Mouse (Mus musculus): ENCODE measurements around the gene Cinp. TPM values are rescaled to one million over a fixed set of nuclear protein-coding genes. Genes with fewer than 3 reads are reported as not detected.

The Cinp gene
- polyA plus RNA-seq, 1 experiment from 2014 or later: 83.6 TPM

- Histone ChIP-seq H3K36me3 (peaks cover 12% of the 10 kb centered on the region), H3K27me3 (no peaks in the 10 kb centered on the region), H3K4me3 (no peak overlapping the region), H3K9ac (no peak overlapping the region), H3K27ac (replicated peaks) (no peak overlapping the region), H3K4me2 (no peak overlapping the region), H3K9me3 (no peaks in the 10 kb centered on the region), H3K4me1 (replicated peaks) (no peaks in the 10 kb centered on the region)
- WGBS: 90% methylated on average over 7 of the region's 7 CpGs
- no peak for ATAC-seq (ENCODE audit: low FRiP score, low read depth)
These were observed 31.7 kb downstream of the Cinp start for GRCm38 (mm10) chr12:110857196-110857595.

DNA sequence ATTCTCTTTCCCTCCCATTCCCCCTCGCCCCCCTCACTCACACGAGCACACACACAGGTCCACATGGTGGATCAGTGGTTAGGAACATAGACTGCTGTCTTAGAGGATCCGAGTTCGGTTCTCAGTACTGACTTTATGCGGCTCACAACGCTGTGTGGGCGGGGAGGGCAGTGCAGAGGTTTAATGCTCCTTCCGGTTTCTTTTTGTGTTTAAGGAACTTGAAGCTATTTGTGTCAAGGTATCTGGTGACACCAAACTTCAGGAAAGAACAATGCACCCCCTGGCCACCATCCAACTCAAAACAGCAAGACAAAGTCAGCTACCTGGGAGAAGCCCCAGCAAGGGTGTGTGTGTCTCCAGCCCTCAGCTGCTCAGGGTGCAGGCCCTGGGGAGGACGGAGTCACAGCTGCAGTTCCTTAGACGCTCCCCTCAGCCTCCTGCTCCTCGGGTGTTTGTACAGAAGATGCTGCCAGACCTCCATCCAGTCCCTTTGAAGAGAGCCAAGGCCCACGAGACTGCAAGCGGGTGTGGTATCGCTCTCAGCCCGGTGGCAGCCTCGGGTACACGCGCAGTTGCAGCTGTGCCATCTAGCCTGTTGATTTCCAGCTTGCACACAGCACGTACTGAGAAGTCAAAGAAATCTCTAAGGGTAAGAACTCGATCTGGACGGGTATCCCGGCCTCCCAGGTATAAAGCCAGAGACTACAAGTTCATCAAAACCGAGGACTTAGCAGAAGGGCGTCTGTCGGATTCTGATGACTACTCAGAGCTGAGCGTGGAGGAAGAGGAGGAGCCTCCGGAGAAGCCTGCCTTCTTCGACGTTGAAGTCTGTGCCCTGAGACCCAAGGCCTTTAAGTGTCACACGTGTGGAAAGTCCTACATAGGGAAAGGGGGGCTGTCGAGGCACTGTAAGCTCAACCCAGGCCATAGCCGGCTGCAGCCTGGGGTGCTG is 33.9 kb downstream of the Cinp start:
- no peak overlapping the region for H3K27ac ChIP-seq (replicated peaks)
- H3K4me3 ChIP-seq: no peak overlapping the region
- H3K36me3 ChIP-seq: peaks cover 12% of the 10 kb centered on the region
- no peak overlapping the region for H3K9ac ChIP-seq
- peaks cover 9% of the 10 kb centered on the region for H3K4me1 ChIP-seq (replicated peaks)
- WGBS: 93% methylated on average over 32 of the region's 32 CpGs
- no peaks in the 10 kb centered on the region for H3K9me3 ChIP-seq
- H3K27me3 ChIP-seq: no peaks in the 10 kb centered on the region
- no peak overlapping the region for H3K4me2 ChIP-seq
- no peak; the same call in 1 of the 2 replicates for ATAC-seq (ENCODE audit: low FRiP score, low read depth)

- ATAC-seq (ENCODE audit: low FRiP score, low read depth): no peak
- H3K9ac ChIP-seq: no peak overlapping the region
- no peak overlapping the region for H3K4me3 ChIP-seq
- H3K4me1 ChIP-seq (replicated peaks): peaks cover 15% of the 10 kb centered on the region
- WGBS: 95% methylated on average over 1 of the region's 1 CpGs
- H3K9me3 ChIP-seq: no peaks in the 10 kb centered on the region
- H3K4me2 ChIP-seq: no peak overlapping the region
- no peak overlapping the region for H3K27ac ChIP-seq (replicated peaks)
- 0 out of 2 replicates have a peak, but pooled peaks cover 2% of the 10 kb centered on the region for H3K27me3 ChIP-seq
- H3K36me3 ChIP-seq: peaks cover 9% of the 10 kb centered on the region
These were observed 37.0 kb downstream of the Cinp start for GRCm38 (mm10) chr12:110851923-110852322.

DNA sequence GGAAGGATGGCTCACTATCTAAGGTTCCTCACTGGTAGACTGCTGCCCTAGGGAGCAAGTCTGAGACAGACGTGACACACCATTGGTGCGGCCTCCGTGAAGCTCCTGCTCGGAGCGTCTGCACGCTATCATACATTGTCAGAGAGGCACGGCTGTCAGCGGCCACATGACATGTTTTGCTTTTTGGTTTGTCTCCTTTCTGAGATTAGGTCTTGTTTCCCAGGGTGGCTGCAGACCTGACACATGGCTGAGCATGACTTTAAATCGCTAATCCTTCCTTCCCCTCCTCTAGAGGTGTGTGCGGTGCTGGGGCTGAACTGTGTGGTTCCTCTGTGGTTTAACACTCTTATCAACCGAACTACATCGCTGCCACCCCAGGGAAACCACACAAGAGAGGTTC is 37.5 kb downstream of the Cinp start:
- Histone ChIP-seq H3K4me1 (replicated peaks) (peaks cover 15% of the 10 kb centered on the region), H3K27ac (replicated peaks) (no peak overlapping the region), H3K9ac (no peak overlapping the region), H3K4me3 (no peak overlapping the region), H3K9me3 (no peaks in the 10 kb centered on the region), H3K4me2 (peak overlapping the region; percentile 75), H3K36me3 (peaks cover 9% of the 10 kb centered on the region), H3K27me3 (peaks cover 7% of the 10 kb centered on the region)
- ATAC-seq (ENCODE audit: low FRiP score, low read depth): no peak
- WGBS: 80% methylated on average over 12 of the region's 12 CpGs

DNA sequence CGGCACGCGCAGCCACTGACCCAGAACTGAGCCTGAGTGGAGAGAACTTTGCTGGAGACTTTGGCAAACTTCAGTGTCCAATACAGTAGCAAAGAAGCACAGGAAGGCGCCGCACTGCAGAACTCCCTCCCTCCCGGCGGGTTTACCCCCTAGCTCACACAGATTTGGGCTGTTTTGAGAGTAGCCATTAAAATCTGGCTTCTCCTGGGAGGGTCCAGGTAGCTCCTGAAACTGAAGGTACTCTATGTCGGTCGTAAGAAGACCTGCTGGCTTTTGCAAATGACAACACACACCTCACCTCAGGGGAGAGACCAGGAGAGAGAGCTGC is 38.1 kb downstream of the Cinp start:
- peaks cover 9% of the 10 kb centered on the region for H3K36me3 ChIP-seq
- 16% methylated on average over 9 of the region's 9 CpGs for WGBS
- H3K4me3 ChIP-seq: peak overlapping the region; percentile 59
- H3K27ac ChIP-seq (replicated peaks): peak overlapping the region; percentile 62; the same call in 1 of the 2 replicates
- peak overlapping the region; percentile 79 for H3K9ac ChIP-seq
- no peaks in the 10 kb centered on the region for H3K9me3 ChIP-seq
- H3K4me2 ChIP-seq: peak overlapping the region; percentile 75
- 0 out of 2 replicates have a peak, but pooled peaks have one; percentile 6 for ATAC-seq (ENCODE audit: low FRiP score, low read depth)
- peaks cover 12% of the 10 kb centered on the region for H3K27me3 ChIP-seq
- H3K4me1 ChIP-seq (replicated peaks): peaks cover 15% of the 10 kb centered on the region

GRCm38 (mm10) chr12:110850010-110850928 is 38.7 kb downstream of the Cinp start, which contains the start of gene Zfp839:
Gene Zfp839 (plus strand): TSS chr12:110850253.
- Histone ChIP-seq H3K27ac (replicated peaks) (peak within 1 kb of the TSS; percentile 62), H3K4me3 (peak within 1 kb of the TSS; percentile 59), H3K27me3 (peaks cover 17% of the 10 kb centered on the region), H3K36me3 (peaks cover 3% of the 10 kb centered on the region; the same call in 1 of the 2 replicates), H3K4me2 (peak within 1 kb of the TSS; percentile 75), H3K9me3 (no peaks in the 10 kb centered on the region), H3K4me1 (replicated peaks) (peaks cover 20% of the 10 kb centered on the region), H3K9ac (peak within 1 kb of the TSS; percentile 79)
- peak; percentile 93 for ATAC-seq (ENCODE audit: low FRiP score, low read depth)
- WGBS: under 1% methylated on average over 75 of the region's 89 CpGs

DNA sequence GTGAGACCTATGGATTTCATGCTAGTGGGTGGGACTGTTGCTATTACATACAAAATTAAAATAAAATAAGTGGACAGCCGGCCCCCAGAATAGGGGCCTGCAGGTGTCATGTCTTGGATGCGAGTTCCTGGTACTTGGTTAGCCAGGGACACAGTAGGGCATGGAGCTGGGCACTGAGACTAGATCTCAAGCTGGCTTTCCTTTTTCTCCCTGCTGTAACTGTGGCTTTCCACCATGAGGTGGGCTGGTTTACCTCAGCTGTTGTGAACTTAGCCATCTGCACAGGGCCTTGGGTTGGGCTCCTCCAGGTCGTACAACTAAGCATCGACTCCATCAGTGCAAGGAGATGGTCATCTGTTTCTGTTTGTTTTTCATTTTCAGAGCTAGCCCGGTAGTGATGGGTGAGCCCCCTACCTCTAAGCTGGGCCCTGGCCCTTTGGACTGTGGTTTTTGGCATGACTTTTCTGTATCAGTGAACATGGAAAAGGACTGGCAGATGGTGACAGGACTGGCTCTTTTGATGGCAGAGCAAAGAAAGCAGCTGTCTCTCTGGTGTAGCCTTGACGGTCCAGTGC is 42.7 kb downstream of the Cinp start:
- no peaks in the 10 kb centered on the region for H3K36me3 ChIP-seq
- WGBS: 65% methylated on average over 6 of the region's 6 CpGs

DNA sequence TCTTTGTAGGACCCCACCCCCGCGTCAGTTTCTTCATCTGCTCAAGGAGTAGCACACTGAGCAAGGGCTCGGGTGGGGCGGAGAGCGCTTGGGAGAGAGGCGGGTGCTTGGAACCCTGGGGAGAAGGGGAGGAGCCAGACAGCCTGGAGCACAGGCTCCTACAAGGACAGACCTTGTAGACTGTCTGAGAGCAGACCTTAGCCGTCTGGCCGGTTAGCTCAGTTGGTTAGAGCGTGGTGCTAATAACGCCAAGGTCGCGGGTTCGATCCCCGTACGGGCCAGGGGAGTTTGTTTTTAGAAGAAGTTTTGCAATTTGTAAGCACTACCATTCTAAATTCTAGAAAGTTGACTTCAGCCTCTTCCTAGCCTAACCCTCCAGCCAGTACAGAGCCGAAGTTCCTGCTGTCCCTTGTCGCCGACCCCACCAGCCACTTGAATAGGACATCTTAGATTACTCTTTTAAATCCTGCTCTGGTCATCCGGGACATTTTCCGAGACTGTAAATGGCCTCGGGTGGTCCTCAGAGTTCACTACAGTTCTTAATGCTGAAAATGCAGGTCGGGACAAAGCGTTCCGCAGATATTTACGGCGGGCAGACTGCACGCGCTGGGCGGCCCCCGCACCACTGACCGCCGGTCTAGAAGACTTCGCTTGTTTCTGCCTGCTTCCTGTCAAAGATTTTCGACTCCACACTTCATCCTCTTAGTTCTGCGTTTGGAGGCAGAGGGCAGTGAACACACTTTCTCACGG is 43.6 kb downstream of the Cinp start:
- ATAC-seq (ENCODE audit: low FRiP score, low read depth): peak; percentile 59
- under 1% methylated on average over 36 of the region's 36 CpGs for WGBS

More for the DNA sequence above, 42.7 kb downstream of the Cinp start:
- H3K27ac ChIP-seq (replicated peaks): no peak overlapping the region
- H3K9ac ChIP-seq: no peak overlapping the region
- H3K27me3 ChIP-seq: peaks cover 17% of the 10 kb centered on the region
- peaks cover 37% of the 10 kb centered on the region for H3K4me1 ChIP-seq (replicated peaks)
- no peaks in the 10 kb centered on the region for H3K9me3 ChIP-seq
- ATAC-seq (ENCODE audit: low FRiP score, low read depth): no peak
- H3K4me2 ChIP-seq: peak overlapping the region; percentile 59
- peak overlapping the region; percentile 36; the same call in 1 of the 2 replicates for H3K4me3 ChIP-seq

GRCm38 (mm10) chr12:110844227-110845130 is 44.5 kb downstream of the Cinp start:
- H3K27me3 ChIP-seq: peaks cover 17% of the 10 kb centered on the region
- H3K4me2 ChIP-seq: peak overlapping the region; percentile 59
- WGBS: under 1% methylated on average over 42 of the region's 42 CpGs
- no peak for ATAC-seq (ENCODE audit: low FRiP score, low read depth)
- H3K9me3 ChIP-seq: no peaks in the 10 kb centered on the region
- H3K27ac ChIP-seq (replicated peaks): 0 out of 2 replicates have a peak overlapping the region, but pooled peaks have one; percentile 17
- H3K36me3 ChIP-seq: no peaks in the 10 kb centered on the region
- H3K9ac ChIP-seq: 0 out of 2 replicates have a peak overlapping the region, but pooled peaks have one; percentile 7
- H3K4me1 ChIP-seq (replicated peaks): peaks cover 36% of the 10 kb centered on the region
- H3K4me3 ChIP-seq: peak overlapping the region; percentile 36

More for the DNA sequence above, 43.6 kb downstream of the Cinp start:
- Histone ChIP-seq H3K36me3 (no peaks in the 10 kb centered on the region), H3K4me1 (replicated peaks) (peaks cover 32% of the 10 kb centered on the region), H3K4me2 (peak overlapping the region; percentile 59), H3K27ac (replicated peaks) (peak overlapping the region; percentile 36), H3K27me3 (peaks cover 17% of the 10 kb centered on the region), H3K9ac (no peak overlapping the region), H3K4me3 (peak overlapping the region; percentile 36), H3K9me3 (no peaks in the 10 kb centered on the region)
